Mouse (Mus musculus) kidney, postnatal 10 days (tissue): Measurements from ENCODE around the gene Galnt6.
A peak's percentile ranks its signal among the peaks of the same experiment; 100 is the strongest.

ENCODE experiments used
- DNase-seq: peaks from one replicate; pipeline ENCODE4 v3.0.0; 2021; ENCODE audit warnings: mixed read lengths

Gene Galnt6

DNA sequence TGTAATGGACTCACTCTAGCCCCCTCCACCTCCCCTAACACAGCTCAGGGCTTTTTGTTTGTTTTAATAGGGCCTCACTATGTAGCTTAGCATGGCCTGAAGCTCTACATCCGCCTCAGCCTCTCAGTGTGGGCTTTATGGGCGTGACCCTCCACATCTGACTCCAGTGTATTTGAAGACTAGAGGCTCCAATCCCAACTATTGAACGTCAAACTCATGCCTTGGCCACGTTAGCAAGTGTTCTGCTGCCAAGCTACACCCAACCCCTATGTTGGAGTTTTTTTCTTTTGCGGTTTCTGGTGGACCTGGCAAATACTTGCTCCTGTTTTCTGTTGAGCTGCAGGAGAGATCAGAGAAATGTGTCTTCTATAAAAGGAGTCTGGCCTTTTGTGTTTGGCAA lies 23.9 kb upstream of the Galnt6 start:
- DNase-seq: no peak

DNA sequence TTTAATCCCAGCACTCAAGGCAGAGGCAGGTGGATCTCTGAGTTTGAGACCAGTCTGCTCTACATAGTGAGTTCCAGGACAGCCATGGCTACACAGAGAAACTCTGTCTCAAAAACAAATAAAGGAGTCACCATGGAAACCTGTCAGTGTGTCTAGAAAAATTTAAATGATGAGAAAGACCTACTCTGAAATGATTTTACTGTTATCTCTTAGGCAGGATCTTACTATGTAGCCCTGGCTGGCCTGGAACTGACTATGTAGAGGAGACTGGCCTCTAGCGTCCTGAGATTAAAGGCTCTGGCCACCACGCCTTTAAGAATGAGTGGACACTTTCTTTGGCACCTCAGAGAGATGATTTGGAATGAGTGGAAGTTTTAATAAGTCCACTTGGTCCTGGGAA lies 23.3 kb upstream of the Galnt6 start:
- no peak for DNase-seq

GRCm38 (mm10) chr15:100749751-100750538 lies 20.8 kb upstream of the Galnt6 start:
- DNase-seq: no peak

DNA sequence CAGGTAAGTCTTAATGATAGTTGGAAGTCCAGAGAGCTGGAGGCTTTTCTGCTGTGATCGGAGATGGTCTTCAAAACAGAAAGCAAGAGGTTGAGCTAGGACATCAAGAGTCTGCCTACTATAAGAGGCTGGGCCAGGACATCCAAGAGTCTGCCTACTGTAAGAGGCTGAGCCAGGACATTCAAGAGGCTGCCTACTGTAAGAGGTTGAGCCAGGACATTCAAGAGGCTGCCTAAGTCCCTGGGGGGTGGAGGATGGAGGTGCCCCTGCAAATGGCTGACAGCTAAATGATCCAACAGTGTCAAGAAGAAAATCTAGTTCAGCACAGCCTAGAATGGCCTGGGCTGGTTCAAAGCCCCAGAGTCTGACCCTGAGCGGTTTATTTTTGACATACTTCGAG lies 19.4 kb upstream of the Galnt6 start:
- DNase-seq: no peak

GRCm38 (mm10) chr15:100747121-100747963 lies 18.2 kb upstream of the Galnt6 start:
- DNase-seq: peak; percentile 43

- no peak for DNase-seq
Measured at GRCm38 (mm10) chr15:100746478-100747120, 17.4 kb upstream of the Galnt6 start.

DNA sequence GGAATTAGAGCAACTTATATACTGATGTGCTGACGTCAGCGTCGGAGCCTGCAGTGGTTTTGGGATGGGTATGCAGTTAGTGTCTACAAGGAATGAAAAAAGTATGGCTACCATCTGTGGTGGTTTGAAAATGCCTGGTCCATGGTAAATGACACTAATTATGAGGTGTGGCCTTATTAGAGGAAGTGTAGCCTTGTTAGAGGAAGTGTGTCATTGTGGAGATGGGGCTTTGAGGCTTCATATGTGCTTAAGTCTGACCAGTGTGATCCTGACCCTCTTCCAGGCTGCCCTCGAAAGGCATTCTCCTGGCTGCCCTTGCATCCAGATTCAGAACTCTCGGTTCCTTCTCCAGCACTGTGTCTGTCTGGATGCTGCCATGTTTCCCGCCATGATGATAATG lies 14.1 kb upstream of the Galnt6 start:
- no peak for DNase-seq

DNA sequence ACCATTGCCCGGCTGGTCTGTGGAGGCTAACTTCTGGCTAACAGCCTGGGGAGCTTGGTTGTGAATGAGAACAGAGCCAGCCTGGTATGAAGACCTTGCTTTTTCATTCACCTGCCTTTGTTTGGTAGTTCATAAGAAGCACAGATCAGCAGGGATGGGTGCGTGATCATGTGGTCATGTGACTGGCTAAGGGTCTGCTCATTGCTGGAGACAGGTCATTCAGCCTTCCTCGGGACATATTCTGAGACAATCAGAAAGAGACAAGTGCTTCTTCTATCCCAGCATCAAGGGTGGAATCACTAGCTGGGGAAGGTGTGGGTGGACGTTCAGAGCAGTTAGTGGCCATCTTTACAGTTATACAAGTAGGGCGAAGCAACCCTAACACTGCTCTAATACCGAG lies 10.3 kb upstream of the Galnt6 start:
- no peak for DNase-seq

- DNase-seq: no peak
Measured at GRCm38 (mm10) chr15:100738351-100738781, 9.2 kb upstream of the Galnt6 start.

DNA sequence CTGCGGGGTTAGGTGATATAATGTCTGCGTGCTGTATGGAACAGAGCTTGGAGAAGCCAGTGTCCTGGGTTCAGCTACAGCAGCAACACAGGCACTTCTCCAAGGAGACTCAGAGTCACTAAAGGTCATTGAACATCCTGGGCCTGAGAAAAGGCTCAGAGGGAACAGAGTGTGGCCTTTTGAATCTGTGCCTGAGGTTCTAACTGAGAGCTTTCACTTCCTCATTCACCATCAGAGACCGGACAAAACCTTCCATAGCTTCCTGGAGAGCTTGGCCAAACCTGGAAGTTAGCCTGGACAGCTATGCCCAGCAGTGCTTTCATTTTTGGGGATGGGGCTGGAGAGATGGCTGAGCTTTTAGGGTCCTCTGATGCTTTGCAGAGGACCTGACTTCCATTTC lies 8.5 kb upstream of the Galnt6 start:
- no peak for DNase-seq

DNA sequence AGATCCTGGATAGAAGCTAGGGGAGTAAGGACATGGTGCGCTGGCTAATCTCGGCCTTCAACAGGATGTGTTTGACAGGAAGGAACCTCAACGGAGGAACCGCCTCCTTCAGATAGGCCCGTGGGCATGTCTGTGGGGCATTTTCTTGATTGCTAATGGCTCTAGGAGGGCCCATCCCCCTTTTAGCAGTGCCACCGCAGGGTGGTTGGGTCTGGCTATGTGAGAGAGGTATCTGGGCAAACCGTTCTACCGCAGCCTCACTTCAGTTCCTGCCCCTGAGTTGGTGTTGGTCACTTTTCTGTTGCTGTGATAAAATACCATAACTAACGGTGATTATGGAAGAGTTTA lies 6.8 kb upstream of the Galnt6 start:
- no peak for DNase-seq

GRCm38 (mm10) chr15:100735095-100735952 lies 6.1 kb upstream of the Galnt6 start:
- no peak for DNase-seq

DNA sequence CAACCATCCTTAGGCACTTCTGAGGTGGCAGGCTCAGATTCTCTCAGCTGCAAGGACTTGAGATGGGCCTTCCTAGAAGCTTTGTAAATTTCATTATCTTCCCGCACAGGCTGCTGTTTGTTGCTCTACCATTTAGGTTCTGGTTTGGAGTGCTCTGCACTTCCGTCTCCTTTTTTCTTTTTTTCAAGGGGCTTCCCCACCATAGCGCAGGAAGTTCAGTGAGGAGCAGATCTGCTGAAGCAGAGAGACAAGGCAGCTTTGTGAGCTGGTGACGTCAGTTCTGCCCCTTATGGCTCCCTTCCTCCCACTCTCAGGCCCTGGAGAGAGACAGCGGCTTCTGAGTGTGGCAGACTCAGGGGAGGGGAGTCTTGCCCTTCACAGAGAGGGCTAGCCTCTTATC lies 3.4 kb upstream of the Galnt6 start:
- peak; percentile 53 for DNase-seq

- DNase-seq: no peak
Measured at GRCm38 (mm10) chr15:100731081-100731480, 1.9 kb upstream of the Galnt6 start.

- DNase-seq: no peak
Measured at GRCm38 (mm10) chr15:100728586-100728985, 590 bp downstream of the Galnt6 start.

- DNase-seq: no peak
Measured at GRCm38 (mm10) chr15:100727834-100728233, 1.3 kb downstream of the Galnt6 start.

DNA sequence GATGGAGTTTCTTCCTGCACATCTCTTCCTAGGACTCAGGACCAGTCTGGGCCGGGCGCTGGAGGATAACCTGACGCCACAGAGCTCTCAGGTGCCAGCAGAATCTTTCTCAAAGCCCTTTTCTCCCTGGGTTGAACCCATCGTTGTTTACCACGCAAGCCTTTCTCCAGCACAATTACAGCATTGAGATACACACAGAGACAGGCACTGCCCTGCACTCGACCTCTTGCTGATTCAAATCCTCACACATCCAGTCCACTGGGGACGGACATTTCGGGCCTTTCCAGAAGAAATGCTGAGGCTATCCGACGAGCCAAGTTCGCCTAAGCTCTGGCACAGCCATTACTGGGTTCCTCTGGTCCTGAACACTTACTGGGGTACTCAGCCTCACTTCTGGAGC lies 2.5 kb downstream of the Galnt6 start:
- DNase-seq: no peak

- DNase-seq: no peak
Measured at GRCm38 (mm10) chr15:100723505-100723904, 5.7 kb downstream of the Galnt6 start.

- no peak for DNase-seq
Measured at GRCm38 (mm10) chr15:100722564-100722963, 6.6 kb downstream of the Galnt6 start.

DNA sequence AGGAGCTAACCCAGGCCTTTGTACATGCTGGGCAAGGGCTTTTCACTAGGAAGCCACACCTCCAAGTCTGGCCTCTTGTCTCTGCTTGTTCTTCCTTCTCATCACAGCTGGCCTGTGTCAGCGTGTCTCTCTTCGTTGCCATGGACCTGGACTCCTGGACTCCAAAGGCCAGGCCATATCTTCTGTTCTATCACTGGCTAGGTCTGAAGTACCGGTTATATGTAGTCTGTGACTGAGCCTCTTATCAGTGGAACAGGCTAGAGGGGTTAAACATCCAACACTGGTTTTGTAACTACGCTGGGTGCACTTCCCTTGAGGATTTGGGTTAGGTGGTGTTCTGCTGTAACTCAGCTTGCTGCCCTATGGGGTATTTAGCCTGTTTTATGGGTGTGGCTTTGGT lies 7.2 kb downstream of the Galnt6 start:
- DNase-seq: no peak

DNA sequence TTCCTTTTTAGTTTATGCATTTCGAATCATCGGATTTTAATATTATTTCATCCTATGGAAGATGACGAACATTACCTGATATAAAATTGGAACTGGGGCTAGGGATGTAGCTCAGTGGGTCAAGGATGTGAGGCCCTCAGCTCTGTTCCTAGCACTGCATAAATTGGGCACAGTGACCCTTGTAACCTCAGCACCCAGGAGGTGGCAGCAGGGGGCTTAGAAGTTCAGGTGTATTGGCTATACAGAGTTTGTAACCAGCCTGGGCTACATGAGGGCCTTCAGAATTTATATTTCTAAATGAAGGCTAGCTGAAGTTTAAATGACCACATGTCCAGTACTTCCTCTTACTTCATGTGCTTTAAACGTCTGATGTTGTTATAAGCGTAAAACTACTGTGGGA lies 7.7 kb downstream of the Galnt6 start:
- DNase-seq: no peak

DNA sequence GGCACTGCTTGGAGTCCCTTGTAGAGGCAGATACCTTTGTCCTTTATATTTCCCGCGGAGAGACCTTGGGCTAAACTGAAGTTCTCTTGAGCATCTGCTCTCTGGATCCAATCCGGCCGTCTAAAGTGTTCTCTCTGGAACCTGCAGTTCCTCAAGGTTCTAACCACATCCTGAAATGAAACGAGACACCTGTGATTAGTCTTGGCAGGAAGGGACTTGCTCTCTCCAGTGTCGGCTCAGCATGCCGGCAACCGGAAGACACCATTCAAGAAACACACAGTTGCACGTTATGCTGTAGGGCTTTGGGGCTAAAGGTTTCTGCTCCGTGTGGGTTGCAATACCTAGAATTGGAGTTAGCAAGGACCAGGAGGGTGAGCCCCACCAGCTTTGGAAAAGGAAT lies 9.1 kb downstream of the Galnt6 start:
- no peak for DNase-seq

DNA sequence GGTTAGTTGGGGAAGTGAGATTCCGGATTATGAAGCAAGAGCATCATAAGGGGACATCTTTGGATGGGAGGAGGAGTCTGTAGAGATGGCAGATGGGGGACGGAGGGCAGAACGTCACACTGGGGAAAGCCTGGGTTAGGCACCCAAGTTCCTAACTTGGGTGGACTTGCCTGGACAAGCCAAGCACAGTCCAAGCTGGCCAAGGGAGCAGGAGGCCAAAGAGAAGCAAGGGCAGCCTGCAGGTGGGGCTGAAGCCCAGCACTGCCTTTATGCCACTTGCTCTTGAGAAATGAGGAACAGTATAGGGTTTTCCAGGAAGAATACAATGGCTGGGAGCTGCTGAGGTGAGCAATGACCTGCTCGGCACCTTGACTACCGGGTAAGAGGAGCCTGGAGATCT lies 10.0 kb downstream of the Galnt6 start:
- no peak for DNase-seq
